Mouse (Mus musculus) olfactory bulb, adult 2 months (tissue): ENCODE measurements around the gene Ntn5.

Experiments
- CTCF ChIP-seq: fragments of 200-500 bp; IDR thresholded peaks from 2 replicates; pipeline ENCODE4 v1.5.1; 2012; ENCODE audit warnings: low read depth, mild to moderate bottlenecking, low read length, moderate library complexity; ENCODE audit not compliant: insufficient read depth
- POLR2A ChIP-seq: fragments of 200-500 bp; IDR thresholded peaks from 2 replicates; pipeline ENCODE4 v1.6.1; 2012; ENCODE audit warnings: mild to moderate bottlenecking, low read depth, low read length, moderate library complexity; ENCODE audit not compliant: insufficient read depth

- TF ChIP-seq POLR2A (peak; percentile 51; the same call in 1 of the 2 replicates), CTCF (no peak)
Observed at GRCm38 (mm10) chr7:45715090-45715708, 31.4 kb downstream of the Ntn5 start, which contains the start of gene Rpl18.
